Mouse (Mus musculus): ENCODE results near the gene Bbx.

Gene Bbx

GRCm38 (mm10) chr16:50167231-50167982, 264.8 kb downstream of the Bbx start:
- DNase-seq (ENCODE audit: low read depth, low spot score) = peak; percentile 70

- DNase-seq (ENCODE audit: low read depth, low spot score) = no peak
Measured at GRCm38 (mm10) chr16:50160418-50161271, 271.5 kb downstream of the Bbx start.

- DNase-seq (ENCODE audit: low read depth, low spot score) = no peak
Measured at GRCm38 (mm10) chr16:50158546-50158945, 273.6 kb downstream of the Bbx start.

- DNase-seq (ENCODE audit: low read depth, low spot score) = no peak
Measured at GRCm38 (mm10) chr16:50149606-50150005, 282.6 kb downstream of the Bbx start.

- no peak for DNase-seq (ENCODE audit: low read depth, low spot score)
Measured at GRCm38 (mm10) chr16:50147900-50148299, 284.3 kb downstream of the Bbx start.

Data from ES-CJ7 (cell line).